Mouse (Mus musculus) cerebellum, adult 2 months (tissue): ENCODE results near the gene Mllt10. TPM values are rescaled to one million over a fixed set of nuclear protein-coding genes. Genes with fewer than 3 reads are reported as not detected.

Source experiments
- DNase-seq, 2 experiments: peaks; one replicate each; pipeline ENCODE4 v3.0.0; 2021
- H3K27ac ChIP-seq: fragments of 200-500 bp; 2 replicates; pipeline ENCODE4 v1.5.1; 2012; ENCODE audit warnings: low read length, control low read depth, inconsistent platforms; ENCODE audit not compliant: insufficient read depth
- H3K27me3 ChIP-seq: fragments of 200-500 bp; 2 replicates; pipeline ENCODE4 v1.6.1; 2012; ENCODE audit warnings: inconsistent platforms, mild to moderate bottlenecking, low read length, moderate library complexity; ENCODE audit not compliant: control insufficient read depth, insufficient read depth
- H3K4me1 ChIP-seq: fragments of 200-500 bp; 2 replicates; pipeline ENCODE4 v1.6.1; 2011; ENCODE audit warnings: low read length; ENCODE audit not compliant: control insufficient read depth, insufficient read depth
- H3K4me3 ChIP-seq: fragments of 200-500 bp; replicated peaks from 2 replicates; pipeline ENCODE3; 2011; ENCODE audit warnings: mild to moderate bottlenecking, low read depth, low read length, control low read depth; ENCODE audit not compliant: insufficient read depth
- CTCF ChIP-seq: fragments of 200-500 bp; IDR thresholded peaks from 2 replicates; pipeline ENCODE4 v1.5.1; 2011; ENCODE audit warnings: low read depth, mild to moderate bottlenecking, control low read depth, low read length, moderate library complexity, borderline replicate concordance; ENCODE audit not compliant: insufficient read depth
- POLR2A ChIP-seq: fragments of 200-500 bp; IDR thresholded peaks from 2 replicates; pipeline ENCODE4 v1.6.1; 2011; ENCODE audit warnings: low read length, control low read depth, borderline replicate concordance; ENCODE audit not compliant: insufficient read depth
- WGBS: fragments of 180-500 bp; shearing (Covaris S2); methylation state at CpG from one replicate; pipeline ENCODE4 v1.1.7; 2018; 5-methylcytosine and 5-hydroxymethylcytosine counted together
- polyA plus RNA-seq: library from polyadenylated mRNA; depleted of rRNA; stranded (reverse); fragments of >200 nt; gene quantifications from 2 replicates; pipeline ENCODE4 v1.2.3, GENCODE M21; 2012

The Mllt10 gene
- polyA plus RNA-seq, 1 experiment, result 45.6 TPM

- Histone ChIP-seq H3K4me1 (peaks cover 3% of the 10 kb centered on the region; the same call in 1 of the 2 replicates), H3K27ac (no peak overlapping the region), H3K4me3 (no peak overlapping the region), H3K27me3 (no peaks in the 10 kb centered on the region)
- 86% methylated on average over 10 of the region's 10 CpGs for WGBS
- no peak for TF ChIP-seq POLR2A
- no peak for TF ChIP-seq CTCF
- DNase-seq, result no peak
Observed at GRCm38 (mm10) chr2:18038895-18039371, 16.1 kb upstream of the Mllt10 start.

- H3K4me3 ChIP-seq, result no peak overlapping the region
- peak in 1 of 2 experiments; percentile 25 for DNase-seq
- WGBS, result 37% methylated on average over 46 of the region's 46 CpGs
- no peak for TF ChIP-seq CTCF
- TF ChIP-seq POLR2A, result no peak
- peaks cover 3% of the 10 kb centered on the region; the same call in 1 of the 2 replicates for H3K4me1 ChIP-seq
- H3K27me3 ChIP-seq, result no peaks in the 10 kb centered on the region
- H3K27ac ChIP-seq, result no peak overlapping the region
Observed at GRCm38 (mm10) chr2:18039566-18040290, 15.3 kb upstream of the Mllt10 start.

DNA sequence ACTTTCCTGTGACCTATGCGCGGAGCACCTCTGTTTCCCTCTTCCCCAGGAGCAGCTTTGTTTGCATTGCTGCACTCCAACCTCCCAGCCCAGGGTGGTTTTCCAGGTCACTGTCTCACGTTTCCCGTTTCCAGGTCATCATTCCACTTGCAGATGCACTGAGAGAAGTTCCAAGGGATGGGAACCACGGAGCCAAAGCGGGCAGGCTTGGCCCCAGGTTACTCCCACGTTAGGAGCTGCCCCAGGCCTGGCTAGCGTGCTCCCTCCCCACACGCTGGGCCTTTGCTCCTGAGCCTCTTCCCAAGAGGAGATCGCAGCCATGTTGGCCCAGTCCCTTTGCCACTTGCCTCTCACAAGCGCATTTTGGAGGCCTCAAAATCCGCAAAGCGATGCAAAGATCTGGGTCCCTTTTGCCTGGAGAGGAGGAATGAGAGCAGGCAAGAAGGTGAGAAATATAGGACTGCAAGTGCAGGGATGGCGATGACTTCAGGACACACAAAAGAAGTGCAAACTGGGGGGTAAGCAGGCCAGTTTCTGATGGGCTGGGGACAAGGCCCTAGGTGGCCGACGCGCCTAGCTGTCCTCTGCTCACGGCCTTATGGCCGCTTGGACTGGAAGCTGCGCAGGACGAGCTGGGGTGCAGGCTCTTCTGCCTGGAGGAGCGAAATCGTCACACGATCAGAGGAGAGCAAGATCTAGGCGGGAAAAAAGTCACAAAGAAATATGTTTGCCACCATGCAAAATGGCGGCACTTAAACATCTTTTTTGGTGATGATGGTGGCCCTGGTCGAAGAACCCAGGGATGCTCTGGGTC is 14.5 kb upstream of the Mllt10 start:
- no peak for DNase-seq
- no peak overlapping the region for H3K4me3 ChIP-seq
- H3K27ac ChIP-seq, result no peak overlapping the region
- WGBS, result 74% methylated on average over 27 of the region's 27 CpGs
- no peak for TF ChIP-seq POLR2A
- no peak for TF ChIP-seq CTCF
- no peaks in the 10 kb centered on the region for H3K27me3 ChIP-seq
- peaks cover 3% of the 10 kb centered on the region for H3K4me1 ChIP-seq

GRCm38 (mm10) chr2:18041199-18041885 is 13.7 kb upstream of the Mllt10 start:
- no peaks in the 10 kb centered on the region for H3K27me3 ChIP-seq
- peaks cover 5% of the 10 kb centered on the region for H3K4me1 ChIP-seq
- DNase-seq, result no peak
- 73% methylated on average over 14 of the region's 14 CpGs for WGBS
- TF ChIP-seq CTCF (no peak), POLR2A (no peak)
- H3K4me3 ChIP-seq, result no peak overlapping the region
- H3K27ac ChIP-seq, result no peak overlapping the region; the same call in 1 of the 2 replicates

- WGBS, result 39% methylated on average over 7 of the region's 7 CpGs
- Histone ChIP-seq H3K27me3 (no peaks in the 10 kb centered on the region), H3K4me1 (peaks cover 5% of the 10 kb centered on the region), H3K27ac (no peak overlapping the region), H3K4me3 (peak overlapping the region; percentile 27)
- no peak for DNase-seq
- no peak for TF ChIP-seq CTCF
- TF ChIP-seq POLR2A, result no peak
Observed at GRCm38 (mm10) chr2:18045143-18045780, 9.8 kb upstream of the Mllt10 start.

- Histone ChIP-seq H3K4me1 (peaks cover 3% of the 10 kb centered on the region), H3K4me3 (peak overlapping the region; percentile 27), H3K27ac (no peak overlapping the region), H3K27me3 (no peaks in the 10 kb centered on the region)
- DNase-seq, result no peak
- no peak for TF ChIP-seq POLR2A
- TF ChIP-seq CTCF, result no peak
- WGBS, result 49% methylated on average over 6 of the region's 6 CpGs
Observed at GRCm38 (mm10) chr2:18045781-18046181, 9.3 kb upstream of the Mllt10 start.

DNA sequence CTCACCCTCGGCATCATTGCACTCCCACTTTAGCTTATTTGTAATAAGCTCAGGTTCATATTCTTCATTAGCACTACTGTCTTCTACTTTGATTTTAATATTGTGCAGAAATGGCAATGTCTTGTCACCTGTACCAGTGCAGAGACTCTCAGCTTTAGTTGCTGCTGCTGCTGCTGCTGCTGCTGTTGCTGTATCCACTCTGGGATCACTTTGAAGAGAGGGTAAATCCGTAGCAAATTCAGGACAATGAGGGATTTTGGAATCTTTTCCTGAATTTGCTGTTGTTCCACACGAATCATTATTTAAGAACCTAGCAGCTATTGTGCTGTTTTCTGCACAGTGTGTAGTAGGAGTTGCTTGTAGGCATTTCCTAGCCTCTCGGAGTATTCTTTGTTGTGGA is 8.9 kb upstream of the Mllt10 start:
- TF ChIP-seq CTCF, result no peak
- TF ChIP-seq POLR2A, result no peak
- H3K27ac ChIP-seq, result no peak overlapping the region; the same call in 1 of the 2 replicates
- H3K4me3 ChIP-seq, result peak overlapping the region; percentile 88
- WGBS, result 17% methylated on average over 4 of the region's 4 CpGs
- no peak for DNase-seq
- peaks cover 2% of the 10 kb centered on the region; the same call in 1 of the 2 replicates for H3K4me1 ChIP-seq
- no peaks in the 10 kb centered on the region for H3K27me3 ChIP-seq
